Mouse (Mus musculus) left cerebral cortex, adult 18-20 months (tissue): ENCODE measurements at regions not wholly inside any gene's neighbourhood (a gene's known extent, or its start where the extent isn't known, plus 50 kb on each side); places are given as distances from the start of the nearest gene placed in this dataset.

Experiments used
- DNase-seq, 2 experiments: peaks; one replicate each; pipeline ENCODE4 v3.0.0; 2021 to 2022; ENCODE audit warnings: low spot score in 2 of 2, mixed read lengths in 1 of 2

DNA sequence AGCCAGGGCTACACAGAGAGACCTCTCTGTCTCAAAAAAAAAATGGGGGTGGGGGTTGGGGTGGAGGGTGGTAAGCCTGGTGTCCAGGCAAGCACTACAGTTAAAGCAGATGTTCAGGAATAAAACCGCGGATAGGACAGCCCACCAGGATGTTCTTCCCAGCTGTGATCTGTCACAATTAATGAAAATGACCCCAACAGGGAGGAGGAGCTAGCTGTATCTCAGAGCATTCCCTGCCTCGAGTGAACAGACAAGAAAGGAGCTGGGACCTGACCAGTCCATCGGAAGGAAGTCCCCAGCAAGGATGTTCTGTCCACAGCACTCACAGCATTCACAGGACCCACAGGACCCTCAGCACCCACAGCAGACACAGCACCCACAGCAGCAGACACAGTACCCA lies 80.4 kb downstream of the Utp6 start:
- no peak for DNase-seq

- no peak for DNase-seq
These were observed 84.1 kb downstream of the Utp6 start for GRCm38 (mm10) chr11:79878091-79878490.

DNA sequence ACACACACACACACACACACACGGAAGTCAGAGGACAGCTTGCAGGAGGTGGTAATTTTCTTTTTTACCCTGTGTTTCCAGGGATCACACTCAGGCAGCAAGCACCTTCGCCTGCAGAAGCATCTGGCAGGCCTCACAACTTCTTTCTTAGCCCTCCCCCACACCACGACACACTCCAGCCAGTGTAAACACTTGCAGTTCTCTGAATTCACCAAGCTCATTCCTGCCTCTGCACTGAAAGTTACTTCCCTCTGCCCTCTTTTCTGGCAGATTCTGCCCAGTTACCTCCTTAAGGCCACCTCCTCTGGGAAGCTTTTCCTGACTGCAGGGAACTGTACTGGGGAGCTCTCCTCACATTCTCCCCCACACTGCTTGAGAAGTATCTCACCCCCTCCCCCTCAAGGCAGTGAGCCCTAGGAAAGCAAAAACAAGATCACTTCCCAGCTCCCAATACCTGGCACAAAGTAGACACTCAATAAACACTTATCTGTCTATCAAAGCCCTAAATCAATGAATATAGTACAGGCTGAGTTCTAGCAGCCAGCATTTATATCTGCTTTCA lies 84.9 kb downstream of the Utp6 start:
- peak; percentile 12 to 19 for DNase-seq

DNA sequence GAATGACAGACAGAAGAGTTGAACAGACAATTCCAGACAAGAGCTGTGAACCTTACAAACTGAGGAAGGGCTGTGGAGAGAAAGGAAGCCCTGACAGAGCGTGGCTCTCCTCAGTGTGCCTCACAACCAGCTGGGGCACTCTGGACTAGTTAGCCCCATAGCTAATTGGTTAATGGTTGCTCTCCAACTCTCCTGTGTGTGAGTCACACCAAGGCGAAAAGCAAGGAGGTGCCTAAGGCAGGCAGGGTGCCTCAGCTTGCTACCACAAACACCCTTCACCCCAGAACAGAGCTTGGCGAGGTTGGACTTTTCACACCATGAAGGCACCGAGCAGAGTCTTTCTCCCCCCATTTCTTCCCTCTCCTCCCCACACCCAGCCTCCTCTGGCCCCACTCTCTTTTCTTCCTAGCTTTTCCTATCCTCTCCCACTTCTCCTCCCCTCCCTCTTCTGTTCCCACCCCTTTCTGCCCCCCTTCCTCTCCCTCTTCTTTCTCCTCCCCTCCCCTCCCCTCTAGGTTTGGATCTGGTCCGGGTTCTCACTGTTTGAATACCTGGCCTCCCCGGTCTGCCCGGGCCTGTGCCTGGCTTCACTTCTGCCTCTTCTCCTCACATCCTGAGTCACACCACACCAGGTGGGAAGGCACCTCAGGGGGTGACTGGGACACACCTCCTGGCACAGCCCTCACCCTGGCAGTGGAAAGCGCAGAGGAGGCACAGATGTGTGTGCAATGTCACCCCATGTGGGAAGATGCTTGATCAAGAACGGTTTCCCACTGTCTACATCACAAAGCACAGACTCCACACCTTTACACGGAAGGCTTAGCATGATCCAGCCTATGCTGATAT lies 90.2 kb downstream of the Utp6 start:
- DNase-seq, result no peak

DNA sequence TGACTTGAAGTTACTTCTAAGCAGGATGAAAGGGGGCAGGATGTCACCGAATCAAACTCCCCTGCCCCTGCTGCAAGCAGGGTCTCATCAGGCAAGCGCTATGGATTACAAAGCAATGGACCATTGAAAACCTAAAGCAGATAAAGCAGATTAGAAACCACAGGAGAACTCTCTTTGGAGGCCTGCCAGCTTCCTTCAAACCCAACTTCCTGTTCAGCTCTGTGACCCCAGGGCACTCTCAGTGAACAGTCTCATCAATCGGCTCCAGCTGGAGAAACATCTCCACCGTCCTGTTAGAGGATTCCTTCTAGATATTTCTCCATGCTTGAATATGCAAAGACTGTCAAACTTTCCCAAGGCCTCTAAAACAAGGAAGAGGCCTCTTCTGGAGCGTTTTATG lies 92.0 kb downstream of the Utp6 start:
- DNase-seq, result no peak

- no peak for DNase-seq
These were observed 93.2 kb downstream of the Utp6 start for GRCm38 (mm10) chr11:79869009-79869408.

DNA sequence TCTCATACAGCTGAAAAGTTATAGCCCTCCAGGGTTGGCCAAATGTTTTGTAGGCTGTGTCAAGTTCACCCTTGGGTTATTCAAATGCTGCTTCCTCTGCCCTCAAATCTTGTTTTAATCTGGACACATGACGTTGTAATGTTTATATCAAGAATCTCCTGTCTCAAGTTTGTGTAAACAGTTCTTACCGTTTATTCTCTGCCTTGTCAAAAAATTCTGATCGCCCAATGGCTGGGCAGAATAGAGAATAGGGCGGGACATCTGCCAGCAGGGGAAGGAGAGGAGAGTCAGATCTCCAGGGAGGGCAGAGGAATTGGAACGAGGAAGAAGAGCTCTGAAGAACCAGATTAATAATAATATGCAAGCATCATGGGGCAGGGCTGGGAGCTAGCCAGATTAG lies 97.4 kb downstream of the Utp6 start:
- no peak for DNase-seq

- DNase-seq, result no peak
These were observed 98.6 kb downstream of the Utp6 start for GRCm38 (mm10) chr11:79863487-79864175.

- DNase-seq, result no peak
These were observed 101.6 kb downstream of the Utp6 start for GRCm38 (mm10) chr11:79860611-79861067.

DNA sequence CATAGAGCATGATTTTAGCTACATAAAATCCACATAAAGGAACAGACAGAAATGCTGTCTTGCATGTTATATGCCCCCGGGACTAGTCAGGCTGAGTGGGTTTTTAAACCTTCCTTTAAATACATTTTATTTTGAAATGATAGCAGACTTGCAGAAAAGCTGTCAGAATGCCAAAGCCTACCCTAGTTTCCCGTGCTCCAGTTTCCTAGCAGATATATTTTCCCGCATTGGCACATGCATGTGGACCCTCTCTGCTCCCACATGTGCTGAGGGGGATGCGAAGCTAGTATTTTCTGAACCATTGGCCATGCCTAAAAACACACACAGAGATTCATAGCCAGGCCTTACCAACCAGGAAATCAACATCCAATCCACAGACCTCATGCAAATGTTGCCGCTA lies 105.8 kb downstream of the Utp6 start:
- DNase-seq, result no peak

DNA sequence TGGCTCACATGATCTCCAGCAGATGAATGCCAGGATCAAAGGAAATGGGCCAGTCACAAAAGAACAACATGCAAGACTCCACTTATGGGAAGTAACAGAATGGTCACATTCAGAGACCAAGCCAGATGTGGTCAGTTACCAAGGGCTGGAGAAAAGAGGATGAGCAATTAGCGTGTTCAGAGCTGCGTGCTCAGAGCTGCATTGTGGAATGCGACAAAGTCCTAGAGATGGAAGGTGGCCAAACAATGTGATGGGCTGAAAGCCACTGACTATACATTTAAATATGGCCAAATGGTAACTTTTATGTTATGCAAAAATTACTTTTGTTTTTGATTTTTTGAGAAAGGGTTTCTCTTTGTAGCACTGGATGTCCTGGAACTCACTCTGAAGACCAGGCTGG lies 112.6 kb downstream of the Utp6 start:
- DNase-seq, result no peak

DNA sequence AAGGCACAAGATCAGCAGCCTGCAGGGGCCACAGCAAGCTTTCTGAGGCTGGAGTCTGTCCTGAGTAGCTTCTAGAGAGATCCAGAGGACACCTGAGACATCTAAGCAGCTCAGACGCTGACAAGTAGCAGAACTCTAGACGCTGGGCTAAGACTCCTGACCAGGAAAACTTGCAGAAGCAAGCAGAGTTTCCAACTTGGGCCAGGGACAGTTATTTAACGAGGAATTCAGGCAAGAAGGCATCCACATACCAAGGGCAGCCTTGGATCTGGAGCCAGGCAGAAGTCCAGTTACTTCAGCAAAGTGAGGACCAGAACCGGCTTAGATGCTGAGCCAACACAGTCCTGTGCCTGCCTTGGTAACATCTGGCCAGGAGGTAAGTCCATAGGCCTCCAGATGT lies 117.8 kb downstream of the Utp6 start:
- DNase-seq, result no peak

DNA sequence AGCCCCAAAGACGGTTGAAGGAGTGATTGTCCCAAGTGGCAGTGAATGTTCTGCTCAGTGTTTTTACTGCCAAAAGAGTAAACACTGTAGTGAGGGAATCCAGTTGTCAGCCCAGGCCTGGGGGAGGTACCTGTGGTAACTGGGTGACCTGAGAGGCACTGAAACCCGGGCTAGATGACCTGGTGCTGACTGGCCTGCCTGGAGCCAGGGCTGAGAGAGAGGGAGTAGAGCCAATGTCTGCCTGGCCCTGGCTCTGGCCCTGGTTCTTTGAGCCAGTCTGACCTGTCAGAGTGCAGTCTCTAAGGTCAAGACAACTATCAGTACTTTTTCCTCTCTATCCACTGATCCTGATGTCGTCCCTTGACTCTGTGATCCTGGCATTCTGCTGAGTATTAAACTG lies 119.2 kb downstream of the Utp6 start:
- no peak for DNase-seq

GRCm38 (mm10) chr11:79839973-79840372 lies 122.2 kb downstream of the Utp6 start:
- no peak for DNase-seq

DNA sequence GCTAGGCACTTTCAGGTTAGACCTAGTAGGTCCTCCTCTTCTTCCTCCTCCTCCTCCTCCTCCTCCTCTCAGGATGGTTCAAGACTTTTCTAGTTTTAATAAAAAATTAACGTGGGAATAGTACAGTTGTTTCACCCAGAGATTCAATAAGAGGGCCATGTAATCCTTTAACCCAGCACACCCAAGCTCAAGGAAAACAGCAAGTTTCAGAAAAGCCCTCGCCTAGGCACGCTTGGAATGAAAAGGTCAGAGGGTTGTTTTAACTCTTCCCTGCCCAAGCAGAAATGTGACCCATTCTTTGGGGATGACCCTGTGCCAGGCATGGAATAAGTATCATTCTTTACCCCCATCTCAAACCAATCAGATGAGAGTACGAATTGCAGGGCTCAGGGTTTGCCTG lies 124.1 kb downstream of the Utp6 start:
- DNase-seq, result no peak

- DNase-seq, result no peak
These were observed 124.9 kb downstream of the Utp6 start for GRCm38 (mm10) chr11:79837076-79837990.

DNA sequence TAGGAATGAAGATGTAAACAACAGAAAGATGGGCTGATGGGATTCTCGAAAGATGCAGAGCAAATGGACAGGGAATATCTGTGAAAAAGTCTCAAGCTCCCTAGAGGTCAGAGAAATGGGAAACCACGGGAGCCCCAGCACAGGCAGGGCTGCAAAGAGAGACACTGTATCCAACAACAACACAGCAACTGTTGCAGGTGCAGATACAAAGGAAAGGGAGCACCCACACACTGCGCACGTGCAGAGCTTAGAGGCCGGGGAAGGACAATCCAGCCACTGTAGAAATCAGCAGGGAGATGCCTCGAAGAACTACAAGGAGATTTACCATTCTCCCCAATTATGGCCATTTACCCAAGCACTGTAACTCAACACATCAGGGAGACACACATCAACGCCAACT lies 126.3 kb downstream of the Utp6 start:
- no peak for DNase-seq

DNA sequence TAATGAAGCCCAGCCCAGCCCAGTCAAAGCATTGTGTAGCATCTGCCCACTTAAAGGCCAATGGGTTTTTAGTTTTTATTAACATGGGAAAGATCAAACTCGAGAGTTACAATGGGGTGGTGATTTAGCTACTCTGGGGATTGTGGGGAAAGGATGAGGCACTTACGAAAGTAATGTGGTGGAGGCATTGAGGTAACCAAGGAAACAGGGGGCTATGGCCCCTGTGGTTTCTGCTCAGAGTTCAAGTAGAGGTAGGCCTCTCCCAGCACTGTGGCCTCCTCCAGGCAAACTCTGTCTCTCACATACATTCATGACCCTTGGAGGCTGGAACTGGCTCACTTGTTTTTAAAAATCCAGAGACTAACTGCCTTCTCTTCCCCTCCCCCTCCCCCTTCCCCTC lies 128.4 kb downstream of the Utp6 start:
- no peak for DNase-seq

GRCm38 (mm10) chr11:79831591-79832320 lies 130.4 kb downstream of the Utp6 start:
- DNase-seq, result no peak

DNA sequence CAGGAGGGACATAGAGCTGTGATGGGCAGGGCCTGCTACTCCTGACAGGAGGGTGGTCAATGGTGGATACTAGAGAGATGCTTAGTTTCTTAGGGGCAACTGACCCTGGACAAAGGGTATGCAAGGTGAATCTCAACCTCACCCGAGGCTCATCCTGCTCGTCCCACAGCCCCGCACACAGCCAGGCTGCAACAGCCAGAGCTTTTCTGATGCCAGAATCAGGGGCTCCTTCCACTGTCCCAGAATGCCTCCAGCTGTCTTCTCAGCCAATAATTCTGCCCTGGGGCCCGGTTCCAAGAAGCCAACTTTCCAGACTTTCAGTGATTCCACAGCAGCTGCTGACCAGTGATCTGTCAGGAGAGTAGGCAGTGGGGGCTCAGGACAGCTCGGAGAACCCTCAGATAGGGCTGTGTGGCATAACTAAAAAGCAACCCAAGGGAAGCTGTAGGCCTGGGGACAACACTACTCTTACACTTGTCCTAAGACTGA lies 131.6 kb downstream of the Utp6 start:
- no peak for DNase-seq
